Comparison of ENCODE assay signal across 28 mouse cellular contexts in genomic region chr14:71217041-71217440, GRCm38 (mm10).
DNase-seq lines count a peak whose midpoint lies in the region; ATAC-seq and TF ChIP-seq lines count a peak whose summit lies in the region.
"Had no signal": no experiment of that assay in that cellular context is flagged by ENCODE, and none has a peak within 500 bp of the region (broad histone marks: within the 10 kb centered on the region; RNA-seq: fewer than 3 reads in every experiment).

No protein-coding gene starts in this region.

- no peaks in the 10 kb centered on the region for H3K9me3 ChIP-seq in heart, embryonic 11.5 days (replicated peaks; ENCODE audit: control insufficient read depth, low read length)
- no peaks in the 10 kb centered on the region for H3K9me3 ChIP-seq in liver, embryonic 14.5 days (ENCODE audit: control insufficient read depth, low read length)
- H3K9me3 ChIP-seq in forebrain, embryonic 13.5 days (replicated peaks): no peaks in the 10 kb centered on the region
- H3K9me3 ChIP-seq: embryonic facial prominence, embryonic 10.5 days; embryonic facial prominence, embryonic 13.5 days; forebrain, embryonic 10.5 days had no signal

- no peak overlapping the region for H3K4me3 ChIP-seq in heart, embryonic 11.5 days (ENCODE audit: low read depth, low read length)
- H3K4me3 ChIP-seq in liver, embryonic 14.5 days (ENCODE audit: insufficient read depth in 1 of 2, low read depth in 2 of 2, low read length in 2 of 2): no peak overlapping the region
- H3K4me3 ChIP-seq in forebrain, embryonic 13.5 days: no peak overlapping the region
- H3K4me3 ChIP-seq: embryonic facial prominence, embryonic 10.5 days; embryonic facial prominence, embryonic 13.5 days; forebrain, embryonic 10.5 days; gastrocnemius, adult 2 months; heart, embryonic 13.5 days had no signal

- no peak for ATAC-seq in heart, embryonic 11.5 days (replicated peaks; ENCODE audit: insufficient number of reproducible peaks, low FRiP score, low TSS enrichment)
- ATAC-seq in common myeloid progenitor, adult 5-6 weeks (replicated peaks; ENCODE audit: low read depth, poor library complexity, severe bottlenecking): peak; percentile 80
- ATAC-seq in liver, embryonic 14.5 days (ENCODE audit: insufficient read depth): peak; percentile 65; the same call in 1 of the 2 replicates
- peak; percentile 95 for ATAC-seq in megakaryocyte-erythroid progenitor cell, adult 5-6 weeks (replicated peaks; ENCODE audit: low FRiP score, low TSS enrichment, poor library complexity, severe bottlenecking)
- ATAC-seq in forebrain, embryonic 13.5 days: no peak
- ATAC-seq: forebrain, embryonic 14.5 days; forebrain, postnatal 0 days; hindbrain, postnatal 0 days had no signal

- H3K4me1 ChIP-seq in heart, embryonic 11.5 days (ENCODE audit: control insufficient read depth, insufficient read depth, low read length): no peaks in the 10 kb centered on the region
- peaks cover 5 to 9% of the 10 kb centered on the region in 2 experiments for H3K4me1 ChIP-seq in liver, embryonic 14.5 days (replicated peaks; ENCODE audit: control insufficient read depth in 2 of 2, insufficient read depth in 2 of 2, low read length in 1 of 2)
- no peaks in the 10 kb centered on the region for H3K4me1 ChIP-seq in forebrain, embryonic 13.5 days
- H3K4me1 ChIP-seq: embryonic facial prominence, embryonic 10.5 days; embryonic facial prominence, embryonic 13.5 days; forebrain, embryonic 10.5 days; heart, embryonic 13.5 days had no signal

- no peak for TF ChIP-seq CTCF in liver, embryonic 14.5 days (IDR thresholded peaks at IDR 0.05; ENCODE audit: low read depth)

- H3K9ac ChIP-seq in heart, embryonic 11.5 days (ENCODE audit: low read depth, low read length): no peak overlapping the region
- H3K9ac ChIP-seq in liver, embryonic 14.5 days (replicated peaks): no peak overlapping the region
- no peak overlapping the region for H3K9ac ChIP-seq in forebrain, embryonic 13.5 days
- H3K9ac ChIP-seq: embryonic facial prominence, embryonic 13.5 days; forebrain, postnatal 0 days; heart, embryonic 13.5 days; hindbrain, embryonic 14.5 days had no signal

- WGBS in heart, embryonic 11.5 days (ENCODE audit: insufficient replicate concordance): 63% methylated on average over 1 of the region's 1 CpGs
- 5% methylated on average over 1 of the region's 1 CpGs for WGBS in liver, embryonic 14.5 days (ENCODE audit: insufficient replicate concordance)
- WGBS in forebrain, embryonic 13.5 days: 79% methylated on average over 1 of the region's 1 CpGs

- DNase-seq in heart, adult 11 months: peak; percentile 14
- DNase-seq in liver, embryonic 14.5 days (ENCODE audit: low read depth in 3 of 3, low spot score in 3 of 3): no peak
- no peak for DNase-seq in spleen, postnatal 10 days (ENCODE audit: low spot score in 2 of 2)
- DNase-seq in layer of hippocampus, adult 8-10 months (ENCODE audit: low spot score in 2 of 2): no peak
- DNase-seq: adrenal gland, adult 2 months; adrenal gland, postnatal 14 days; cerebellum, adult 11 months; cerebellum, adult 2 months; cerebellum, adult 9-11 months; cerebellum, postnatal 25 days; embryo, embryonic 11 days; forebrain, postnatal 0 days; gastrocnemius, adult 2 months; gastrocnemius, postnatal 14 days; heart, adult 18-20 months; heart, postnatal 14 days; heart, postnatal 4 days had no signal

- no peak overlapping the region for H3K4me2 ChIP-seq in heart, embryonic 11.5 days
- H3K4me2 ChIP-seq in liver, embryonic 14.5 days (ENCODE audit: low read depth): no peak overlapping the region
- no peak overlapping the region for H3K4me2 ChIP-seq in forebrain, embryonic 13.5 days
- H3K4me2 ChIP-seq: embryonic facial prominence, embryonic 13.5 days; heart, embryonic 13.5 days; hindbrain, embryonic 14.5 days had no signal

- TF ChIP-seq EP300 in liver, embryonic 14.5 days (IDR thresholded peaks at IDR 0.05; ENCODE audit: low read depth): peak; percentile 79

- no peaks in the 10 kb centered on the region for H3K27me3 ChIP-seq in heart, embryonic 11.5 days (ENCODE audit: control insufficient read depth, insufficient read depth, low read length)
- no peaks in the 10 kb centered on the region for H3K27me3 ChIP-seq in liver, embryonic 14.5 days (ENCODE audit: control insufficient read depth, insufficient read depth, low read length)
- H3K27me3 ChIP-seq in forebrain, embryonic 13.5 days: no peaks in the 10 kb centered on the region
- H3K27me3 ChIP-seq: embryonic facial prominence, embryonic 13.5 days; heart, embryonic 13.5 days had no signal

- H3K27ac ChIP-seq in heart, embryonic 11.5 days (ENCODE audit: low read depth, low read length): no peak overlapping the region
- no peak overlapping the region for H3K27ac ChIP-seq in liver, embryonic 14.5 days
- no peak overlapping the region for H3K27ac ChIP-seq in forebrain, embryonic 13.5 days
- H3K27ac ChIP-seq: embryonic facial prominence, embryonic 10.5 days; embryonic facial prominence, embryonic 13.5 days; forebrain, embryonic 10.5 days; gastrocnemius, adult 2 months; heart, embryonic 13.5 days; hindbrain, embryonic 14.5 days; hindbrain, postnatal 0 days had no signal

- H3K36me3 ChIP-seq in heart, embryonic 11.5 days (ENCODE audit: control insufficient read depth, insufficient read depth, low read length): no peaks in the 10 kb centered on the region
- no peaks in the 10 kb centered on the region for H3K36me3 ChIP-seq in liver, embryonic 14.5 days (replicated peaks; ENCODE audit: control insufficient read depth, insufficient read depth, low read depth)
- no peaks in the 10 kb centered on the region for H3K36me3 ChIP-seq in forebrain, embryonic 13.5 days (ENCODE audit: poor library complexity, severe bottlenecking)
- H3K36me3 ChIP-seq: embryonic facial prominence, embryonic 10.5 days; embryonic facial prominence, embryonic 13.5 days; forebrain, embryonic 10.5 days; heart, embryonic 13.5 days had no signal

Comparison
In these comparisons a context has a peak if more than half of its experiments do, and no peak if none do; other contexts are left out.
1. ATAC-seq: peak in common myeloid progenitor, adult 5-6 weeks (single experiment), liver, embryonic 14.5 days (single experiment) and megakaryocyte-erythroid progenitor cell, adult 5-6 weeks (single experiment); none in heart, embryonic 11.5 days (single experiment) and forebrain, embryonic 13.5 days (single experiment).